9 mouse cellular contexts compared by ENCODE assay signal in genomic region chr11:12578999-12579576, GRCm38 (mm10).
DNase-seq lines count a peak whose midpoint lies in the region; ATAC-seq and TF ChIP-seq lines count a peak whose summit lies in the region.
"Had no signal": no experiment of that assay in that cellular context is flagged by ENCODE, and none has a peak within 500 bp of the region (broad histone marks: within the 10 kb centered on the region; RNA-seq: fewer than 3 reads in every experiment).

No protein-coding gene starts in this region.

- H3K27me3 ChIP-seq in midbrain, embryonic 16.5 days (ENCODE audit: control insufficient read depth, insufficient read depth, low read depth, low read length): no peaks in the 10 kb centered on the region
- H3K27me3 ChIP-seq: megakaryocyte, embryonic 14.5 days had no signal

- H3K4me1 ChIP-seq in lung, adult 2 months (ENCODE audit: control insufficient read depth, insufficient read depth, low read length): no peaks in the 10 kb centered on the region
- peaks cover 4% of the 10 kb centered on the region for H3K4me1 ChIP-seq in midbrain, embryonic 16.5 days (ENCODE audit: control insufficient read depth, insufficient read depth, low read length)
- H3K4me1 ChIP-seq: megakaryocyte, embryonic 14.5 days had no signal

- no peak overlapping the region for H3K9ac ChIP-seq in midbrain, embryonic 16.5 days (ENCODE audit: low read depth, low read length)

- no peak overlapping the region for H3K4me3 ChIP-seq in lung, adult 2 months (replicated peaks; ENCODE audit: extremely low read depth, low read depth, low read length)
- H3K4me3 ChIP-seq in left cerebral cortex, adult 2 months: no peak overlapping the region
- no peak overlapping the region; the same call in 1 of the 2 replicates for H3K4me3 ChIP-seq in midbrain, embryonic 16.5 days (ENCODE audit: low read depth, low read length)
- H3K4me3 ChIP-seq: megakaryocyte, embryonic 14.5 days had no signal

- peak; percentile 26; the same call in 1 of the 2 replicates for TF ChIP-seq CTCF in lung, adult 2 months (IDR thresholded peaks at IDR 0.05; ENCODE audit: insufficient read depth, low read length)
- TF ChIP-seq CTCF in brain, embryonic 14.5 days (IDR thresholded peaks at IDR 0.05; ENCODE audit: borderline replicate concordance, extremely low read depth, insufficient read depth, insufficient read length): peak; percentile 91
- peak; percentile 86 for TF ChIP-seq CTCF in left cerebral cortex, adult 2 months (IDR thresholded peaks at IDR 0.05)

- no peaks in the 10 kb centered on the region for H3K9me3 ChIP-seq in midbrain, embryonic 16.5 days (replicated peaks; ENCODE audit: control insufficient read depth, low read length, poor library complexity, severe bottlenecking)
- H3K9me3 ChIP-seq: megakaryocyte, embryonic 14.5 days had no signal

- H3K4me2 ChIP-seq in midbrain, embryonic 16.5 days (ENCODE audit: low read length): peak overlapping the region; percentile 37; the same call in 1 of the 2 replicates

- DNase-seq in lung, adult 2 months: no peak
- no peak for DNase-seq in lung, adult 18-20 months
- DNase-seq in brain, embryonic 14.5 days (ENCODE audit: low read depth): peak; percentile 84
- DNase-seq in frontal cortex, adult 2 months (ENCODE audit: extremely low spot score in 1 of 2, low spot score in 1 of 2): peak; percentile 25 to 83
- DNase-seq in left cerebral cortex, adult 2 months (ENCODE audit: extremely low spot score in 1 of 2, low spot score in 2 of 2): peak; percentile 67 to 79
- DNase-seq in thymus, postnatal 25 days: no peak
- DNase-seq in T-cell, adult 2 months (ENCODE audit: low spot score): no peak

- intact Hi-C loops in left cerebral cortex, adult 2 months (cut with DNase I): no loop called here

- peak; percentile 69 for ATAC-seq in midbrain, embryonic 16.5 days

- H3K27ac ChIP-seq in left cerebral cortex, adult 2 months: no peak overlapping the region
- no peak overlapping the region for H3K27ac ChIP-seq in midbrain, embryonic 16.5 days (ENCODE audit: low read length)

- TF ChIP-seq POLR2A in lung, adult 2 months (IDR thresholded peaks at IDR 0.05; ENCODE audit: borderline replicate concordance, extremely low read depth, low read depth, low read length): no peak
- no peak for TF ChIP-seq POLR2A in brain, embryonic 14.5 days (IDR thresholded peaks at IDR 0.05; ENCODE audit: borderline replicate concordance, extremely low read depth, insufficient read depth, insufficient read length, poor library complexity, severe bottlenecking)

- WGBS in lung, adult 2 months: 35% methylated on average over 14 of the region's 14 CpGs
- WGBS in midbrain, embryonic 16.5 days: 30% methylated on average over 14 of the region's 14 CpGs

- no peaks in the 10 kb centered on the region for H3K36me3 ChIP-seq in midbrain, embryonic 16.5 days (ENCODE audit: control insufficient read depth, insufficient read depth, low read length)

Comparison
In these comparisons a context has a peak if more than half of its experiments do, and no peak if none do; other contexts are left out.
1. DNase-seq: peak in brain, embryonic 14.5 days (single experiment), frontal cortex, adult 2 months (2 of 2) and left cerebral cortex, adult 2 months (2 of 2); none in lung, adult 2 months (single experiment), lung, adult 18-20 months (0 of 2), thymus, postnatal 25 days (single experiment) and T-cell, adult 2 months (single experiment).
2. CTCF ChIP-seq: peak in every context shown above with its lines; median percentile 91 in brain, embryonic 14.5 days; 86 in left cerebral cortex, adult 2 months; 26 in lung, adult 2 months.